Mouse (Mus musculus): ENCODE data around the gene Dspp. TPM values are rescaled to one million over a fixed set of nuclear protein-coding genes. Genes with fewer than 3 reads are reported as not detected.

Gene Dspp
- total and polyA plus RNA-seq, 3 experiments = not detected

- Histone ChIP-seq H3K4me1 (ENCODE audit: control insufficient read depth, insufficient read depth, low read length) (peaks cover 4% of the 10 kb centered on the region), H3K27ac (no peak overlapping the region), H3K4me3 (no peak overlapping the region), H3K9ac (ENCODE audit: low read depth, low read length) (no peak overlapping the region), H3K36me3 (ENCODE audit: control insufficient read depth, insufficient read depth, low read length) (no peaks in the 10 kb centered on the region), H3K79me2 (replicated peaks; ENCODE audit: control insufficient read depth, insufficient read depth, low read length) (no peaks in the 10 kb centered on the region), H3K27me3 (ENCODE audit: control insufficient read depth, insufficient read depth, low read length) (no peaks in the 10 kb centered on the region)
- TF ChIP-seq CTCF (IDR thresholded peaks at IDR 0.05) (no peak), POLR2A (IDR thresholded peaks at IDR 0.05; ENCODE audit: insufficient read depth, low read depth, low read length) (no peak), EP300 (IDR thresholded peaks at IDR 0.05; ENCODE audit: insufficient read depth, low read depth, low read length) (no peak)
- intact Hi-C loops (cut with DNase I) = no loop called here
- no peak for DNase-seq
- 86% methylated on average over 4 of the region's 4 CpGs for WGBS
Measured at GRCm38 (mm10) chr5:104163536-104163935, 7.0 kb upstream of the Dspp start.

GRCm38 (mm10) chr5:104173094-104173493 lies 2.6 kb downstream of the Dspp start:
- TF ChIP-seq POLR2A (IDR thresholded peaks at IDR 0.05; ENCODE audit: insufficient read depth, low read depth, low read length) = no peak
- TF ChIP-seq EP300 (IDR thresholded peaks at IDR 0.05; ENCODE audit: insufficient read depth, low read depth, low read length) = no peak
- no peak for TF ChIP-seq CTCF (IDR thresholded peaks at IDR 0.05)
- no peaks in the 10 kb centered on the region for H3K4me1 ChIP-seq (ENCODE audit: control insufficient read depth, insufficient read depth, low read length)
- WGBS = 81% methylated on average over 6 of the region's 6 CpGs

DNA sequence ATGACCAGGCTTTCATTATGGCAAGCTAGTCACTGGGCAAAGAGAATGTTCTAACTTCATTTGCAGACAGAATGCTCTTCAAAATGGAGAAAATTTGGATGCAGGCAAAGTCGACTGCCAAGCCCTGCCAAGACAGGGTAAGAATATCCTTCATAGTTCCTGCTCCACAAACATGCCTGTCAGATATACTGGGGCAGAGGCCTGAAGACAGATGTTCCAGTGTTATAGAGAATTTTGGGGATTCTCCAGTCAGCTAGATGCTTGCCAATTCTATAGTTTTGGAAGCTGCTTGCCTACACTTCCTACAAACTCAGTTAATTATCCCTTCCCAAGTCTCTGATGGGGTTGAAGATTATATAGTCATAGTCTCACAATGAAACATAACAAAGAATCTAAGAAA lies 13.2 kb downstream of the Dspp start:
- Histone ChIP-seq H3K27ac (no peak overlapping the region), H3K36me3 (ENCODE audit: control insufficient read depth, insufficient read depth, low read length) (no peaks in the 10 kb centered on the region), H3K9ac (ENCODE audit: low read depth, low read length) (no peak overlapping the region), H3K4me1 (ENCODE audit: control insufficient read depth, insufficient read depth, low read length) (no peaks in the 10 kb centered on the region), H3K79me2 (replicated peaks; ENCODE audit: control insufficient read depth, insufficient read depth, low read length) (no peaks in the 10 kb centered on the region), H3K27me3 (ENCODE audit: control insufficient read depth, insufficient read depth, low read length) (no peaks in the 10 kb centered on the region), H3K4me3 (no peak overlapping the region)
- DNase-seq = no peak
- 70% methylated on average over 1 of the region's 1 CpGs for WGBS
- intact Hi-C loops (cut with DNase I) = no loop called here
- TF ChIP-seq POLR2A (IDR thresholded peaks at IDR 0.05; ENCODE audit: insufficient read depth, low read depth, low read length) = no peak

More at GRCm38 (mm10) chr5:104173094-104173493, 2.6 kb downstream of the Dspp start:
- H3K27ac ChIP-seq = no peak overlapping the region
- intact Hi-C loops (cut with DNase I) = no loop called here
- H3K4me3 ChIP-seq = no peak overlapping the region
- DNase-seq = no peak
- H3K36me3 ChIP-seq (ENCODE audit: control insufficient read depth, insufficient read depth, low read length) = no peaks in the 10 kb centered on the region
- H3K79me2 ChIP-seq (replicated peaks; ENCODE audit: control insufficient read depth, insufficient read depth, low read length) = no peaks in the 10 kb centered on the region
- H3K9ac ChIP-seq (ENCODE audit: low read depth, low read length) = no peak overlapping the region
- no peaks in the 10 kb centered on the region for H3K27me3 ChIP-seq (ENCODE audit: control insufficient read depth, insufficient read depth, low read length)

DNA sequence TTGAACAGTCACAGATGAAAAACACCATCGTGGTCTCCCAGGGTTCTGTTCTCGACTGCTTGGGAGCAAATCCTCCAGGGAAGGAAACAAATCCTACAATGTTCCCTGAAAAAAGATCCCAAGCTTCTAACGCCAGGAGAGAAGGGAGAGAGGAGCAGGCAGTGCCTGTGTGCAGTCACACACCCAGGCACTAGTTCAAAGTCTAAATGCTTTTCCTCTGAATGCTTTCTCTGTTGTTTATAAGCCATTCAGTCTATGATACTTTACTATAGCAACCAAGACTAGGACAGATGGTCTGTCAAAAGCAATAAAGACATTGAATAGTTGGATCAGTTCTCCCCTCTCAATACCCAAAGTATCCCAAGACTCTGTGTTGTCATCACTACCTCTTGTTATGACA lies 16.8 kb downstream of the Dspp start:
- H3K36me3 ChIP-seq (ENCODE audit: control insufficient read depth, insufficient read depth, low read length) = no peaks in the 10 kb centered on the region
- H3K79me2 ChIP-seq (replicated peaks; ENCODE audit: control insufficient read depth, insufficient read depth, low read length) = no peaks in the 10 kb centered on the region
- TF ChIP-seq EP300 (IDR thresholded peaks at IDR 0.05; ENCODE audit: insufficient read depth, low read depth, low read length) (no peak), CTCF (IDR thresholded peaks at IDR 0.05) (no peak), POLR2A (IDR thresholded peaks at IDR 0.05; ENCODE audit: insufficient read depth, low read depth, low read length) (no peak)
- DNase-seq = no peak
- no peaks in the 10 kb centered on the region for H3K4me1 ChIP-seq (ENCODE audit: control insufficient read depth, insufficient read depth, low read length)
- H3K27ac ChIP-seq = no peak overlapping the region
- intact Hi-C loops (cut with DNase I) = no loop called here
- no peaks in the 10 kb centered on the region for H3K27me3 ChIP-seq (ENCODE audit: control insufficient read depth, insufficient read depth, low read length)
- H3K9ac ChIP-seq (ENCODE audit: low read depth, low read length) = no peak overlapping the region
- H3K4me3 ChIP-seq = no peak overlapping the region
- 55% methylated on average over 3 of the region's 3 CpGs for WGBS

DNA sequence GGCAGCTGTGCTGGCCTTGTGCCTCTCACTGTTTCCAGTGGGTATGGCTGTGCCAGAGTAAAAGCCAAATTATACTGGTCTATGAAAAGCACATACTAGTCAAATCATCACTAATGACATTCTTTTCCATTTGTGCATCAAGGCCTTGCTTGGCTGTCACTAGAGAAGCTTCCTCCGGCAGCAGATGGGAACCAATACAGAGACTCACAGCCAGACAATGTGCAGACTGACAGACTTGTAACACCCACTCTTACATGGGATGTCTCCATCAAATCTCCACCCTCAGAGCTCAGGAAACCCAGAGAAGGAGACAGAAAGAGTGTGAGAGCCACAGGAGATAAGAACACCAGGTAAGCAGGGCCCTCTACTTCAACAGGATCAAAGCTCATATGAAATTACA lies 24.6 kb downstream of the Dspp start:
- no peak for TF ChIP-seq POLR2A (IDR thresholded peaks at IDR 0.05; ENCODE audit: insufficient read depth, low read depth, low read length)
- no peak for TF ChIP-seq CTCF (IDR thresholded peaks at IDR 0.05)
- no peak for TF ChIP-seq EP300 (IDR thresholded peaks at IDR 0.05; ENCODE audit: insufficient read depth, low read depth, low read length)
- H3K27ac ChIP-seq = no peak overlapping the region
- no peak overlapping the region for H3K9ac ChIP-seq (ENCODE audit: low read depth, low read length)
- H3K4me1 ChIP-seq (ENCODE audit: control insufficient read depth, insufficient read depth, low read length) = no peaks in the 10 kb centered on the region; the same call in 1 of the 2 replicates
- H3K79me2 ChIP-seq (replicated peaks; ENCODE audit: control insufficient read depth, insufficient read depth, low read length) = no peaks in the 10 kb centered on the region
- no peak for DNase-seq
- H3K4me3 ChIP-seq = no peak overlapping the region
- no peaks in the 10 kb centered on the region for H3K36me3 ChIP-seq (ENCODE audit: control insufficient read depth, insufficient read depth, low read length)
- WGBS = 79% methylated on average over 1 of the region's 1 CpGs
- H3K27me3 ChIP-seq (ENCODE audit: control insufficient read depth, insufficient read depth, low read length) = no peaks in the 10 kb centered on the region
- intact Hi-C loops (cut with DNase I) = no loop called here

GRCm38 (mm10) chr5:104201153-104201950 lies 30.8 kb downstream of the Dspp start:
- H3K9ac ChIP-seq (ENCODE audit: low read depth, low read length) = no peak overlapping the region
- intact Hi-C loops (cut with DNase I) = no loop called here
- no peaks in the 10 kb centered on the region; the same call in none of the 2 replicates for H3K4me1 ChIP-seq (ENCODE audit: control insufficient read depth, insufficient read depth, low read length)
- no peak overlapping the region for H3K4me3 ChIP-seq
- 70% methylated on average over 12 of the region's 12 CpGs for WGBS
- no peaks in the 10 kb centered on the region for H3K79me2 ChIP-seq (replicated peaks; ENCODE audit: control insufficient read depth, insufficient read depth, low read length)
- no peak overlapping the region for H3K27ac ChIP-seq
- H3K36me3 ChIP-seq (ENCODE audit: control insufficient read depth, insufficient read depth, low read length) = no peaks in the 10 kb centered on the region
- no peaks in the 10 kb centered on the region for H3K27me3 ChIP-seq (ENCODE audit: control insufficient read depth, insufficient read depth, low read length)
- DNase-seq = no peak
- TF ChIP-seq POLR2A (IDR thresholded peaks at IDR 0.05; ENCODE audit: insufficient read depth, low read depth, low read length) = no peak
- no peak for TF ChIP-seq CTCF (IDR thresholded peaks at IDR 0.05)
- TF ChIP-seq EP300 (IDR thresholded peaks at IDR 0.05; ENCODE audit: insufficient read depth, low read depth, low read length) = no peak
